Mouse (Mus musculus) spleen, adult 18-20 months (tissue): ENCODE results near the gene Rps6kb2.

Experiments used
- DNase-seq, 2 experiments: peaks; one replicate each; pipeline ENCODE4 v3.0.0; 2022; ENCODE audit warnings: mixed read lengths in 2 of 2

Gene Rps6kb2

DNA sequence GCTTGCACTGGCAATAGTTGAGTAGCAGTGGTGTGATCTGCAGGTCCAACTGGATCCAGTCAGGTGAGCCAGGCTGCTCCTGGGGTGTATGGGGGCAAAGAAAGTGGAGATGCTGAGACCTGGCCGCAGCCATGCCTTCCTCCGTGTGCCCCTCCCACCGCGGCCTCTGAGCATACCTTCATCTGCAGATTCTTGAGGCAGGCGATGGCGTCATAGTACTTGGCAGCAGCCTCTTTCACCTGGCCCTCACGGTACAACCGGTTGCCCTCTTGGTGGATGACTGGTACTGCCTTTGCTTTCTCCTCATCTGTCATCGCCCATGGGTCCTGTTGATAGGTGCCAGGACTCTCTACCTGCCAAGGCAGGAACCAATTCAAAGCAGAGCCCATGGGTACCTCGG, 48.0 kb downstream of the Rps6kb2 start:
- DNase-seq, result no peak

DNA sequence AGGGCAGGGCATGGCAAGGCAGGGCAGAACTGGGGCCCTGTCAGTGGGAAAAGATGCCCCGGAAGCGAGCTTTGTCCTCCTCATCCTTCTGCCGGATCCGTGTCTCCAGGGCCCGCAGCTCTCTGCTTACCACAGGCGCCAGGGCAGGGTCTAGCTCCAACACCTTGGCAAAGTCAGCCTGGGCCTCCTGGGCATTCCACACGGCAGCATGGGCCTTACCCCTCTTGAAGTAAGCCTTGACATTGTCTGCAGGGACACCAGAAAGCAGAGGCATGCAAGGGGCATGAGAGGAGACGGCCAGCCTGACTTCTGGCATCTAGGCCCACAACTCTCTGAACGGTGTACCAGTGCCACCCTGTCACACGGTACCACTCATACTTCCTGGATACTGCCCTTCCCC, 48.6 kb downstream of the Rps6kb2 start:
- no peak for DNase-seq

DNA sequence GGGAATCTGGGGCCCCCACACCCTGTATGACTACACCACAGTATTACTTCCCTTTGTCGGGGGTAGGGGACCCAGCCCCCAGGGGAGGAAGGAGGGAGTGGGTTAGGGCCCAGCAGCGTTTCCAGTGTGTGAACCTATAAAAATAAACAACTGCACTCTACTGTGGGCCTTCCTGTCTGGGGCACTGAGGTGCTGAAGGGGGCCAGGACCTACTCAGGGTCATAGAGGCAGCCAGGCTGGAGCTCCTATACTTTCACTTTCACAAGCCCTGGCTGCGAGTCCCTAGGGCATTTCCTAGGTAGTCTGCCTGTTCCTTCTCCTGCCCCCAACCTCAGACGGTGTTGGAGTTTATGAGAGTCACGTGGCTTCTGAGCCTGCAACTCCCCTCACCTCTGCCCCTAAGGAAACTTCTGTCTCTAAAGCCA, 49.3 kb downstream of the Rps6kb2 start:
- DNase-seq, result peak; percentile 57 to 70

DNA sequence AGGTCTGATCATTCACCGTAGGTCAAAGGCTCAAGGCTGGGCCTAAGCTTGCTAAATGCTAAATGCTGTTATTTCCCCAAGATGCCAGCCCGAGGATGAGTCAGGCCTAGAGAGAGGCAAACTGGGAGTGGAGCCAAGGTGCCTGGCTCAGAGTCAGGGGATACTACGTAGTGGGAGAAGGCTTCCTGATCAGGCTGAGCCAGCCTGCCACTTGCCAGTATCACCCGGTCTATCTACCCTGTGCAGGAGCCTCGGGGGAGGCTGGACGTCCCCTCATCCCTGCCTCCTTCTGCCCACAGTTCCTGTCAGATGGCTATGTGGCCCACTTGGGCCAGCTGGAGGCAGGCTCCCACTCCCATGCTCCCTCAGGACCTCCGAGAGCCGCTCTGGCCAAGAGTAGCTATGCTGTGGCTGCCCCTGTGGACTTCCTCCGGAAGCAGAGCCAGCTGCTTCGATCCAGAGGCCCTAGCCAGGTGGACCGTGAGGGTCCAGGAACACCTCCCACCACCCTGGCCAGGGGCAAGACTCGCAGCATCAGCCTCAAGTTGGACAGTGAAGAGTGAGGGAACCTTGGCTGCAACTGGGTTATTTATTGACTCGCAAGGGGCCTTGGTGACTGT, 49.9 kb downstream of the Rps6kb2 start:
- peak; percentile 36 to 51 for DNase-seq

DNA sequence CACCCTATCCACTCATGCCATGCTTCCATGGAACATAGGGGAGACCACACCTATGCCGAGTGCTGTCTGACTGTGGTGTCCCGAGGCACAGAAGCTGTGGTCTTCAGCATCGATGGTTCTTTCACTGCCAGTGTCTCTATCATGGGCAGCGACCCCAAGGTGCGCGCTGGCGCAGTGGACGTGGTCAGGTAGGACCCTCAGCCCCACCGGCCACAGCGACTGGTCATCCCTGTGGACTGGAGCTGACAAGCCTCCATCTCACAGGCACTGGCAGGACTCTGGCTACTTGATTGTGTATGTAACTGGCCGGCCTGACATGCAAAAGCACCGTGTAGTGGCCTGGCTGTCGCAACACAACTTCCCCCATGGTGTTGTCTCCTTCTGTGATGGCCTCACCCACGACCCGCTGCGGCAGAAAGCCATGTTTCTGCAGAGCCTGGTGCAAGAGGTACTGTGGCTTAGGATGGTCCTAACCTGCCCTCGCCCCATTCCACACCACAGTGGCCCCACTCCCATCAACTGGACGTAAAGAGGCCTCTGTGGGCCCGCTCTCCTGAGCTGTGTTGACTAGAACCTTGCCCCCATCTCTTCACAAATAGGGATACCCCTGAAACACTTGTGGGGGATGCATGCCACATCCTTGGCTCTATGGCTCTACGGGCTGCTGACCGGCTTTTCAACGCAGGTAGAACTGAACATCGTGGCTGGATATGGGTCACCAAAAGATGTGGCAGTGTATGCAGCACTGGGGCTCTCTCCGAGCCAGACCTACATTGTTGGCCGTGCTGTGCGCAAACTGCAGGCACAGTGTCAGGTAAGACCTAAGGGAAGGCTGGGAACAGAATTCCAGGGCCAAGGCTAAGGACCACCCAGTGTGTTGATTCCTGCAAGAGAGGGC, 50.8 kb downstream of the Rps6kb2 start:
- no peak for DNase-seq

DNA sequence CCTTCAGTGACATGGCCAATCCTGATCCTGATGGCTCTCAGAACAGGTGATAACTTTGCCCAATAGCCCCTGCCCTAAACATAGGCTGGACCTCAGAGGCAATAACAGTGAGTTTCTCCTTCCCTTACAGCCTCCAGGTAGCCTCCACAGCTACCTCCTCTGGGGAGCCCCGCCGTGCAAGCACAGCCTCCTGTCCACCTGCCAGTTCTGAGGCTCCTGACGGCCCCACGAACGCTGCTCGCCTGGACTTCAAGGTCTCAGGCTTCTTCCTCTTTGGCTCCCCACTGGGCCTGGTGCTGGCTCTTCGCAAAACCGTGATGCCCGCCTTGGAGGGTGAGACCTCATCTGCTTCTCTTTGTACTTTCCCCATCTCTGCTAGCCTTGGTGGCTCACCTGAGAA, 54.6 kb downstream of the Rps6kb2 start:
- no peak for DNase-seq

DNA sequence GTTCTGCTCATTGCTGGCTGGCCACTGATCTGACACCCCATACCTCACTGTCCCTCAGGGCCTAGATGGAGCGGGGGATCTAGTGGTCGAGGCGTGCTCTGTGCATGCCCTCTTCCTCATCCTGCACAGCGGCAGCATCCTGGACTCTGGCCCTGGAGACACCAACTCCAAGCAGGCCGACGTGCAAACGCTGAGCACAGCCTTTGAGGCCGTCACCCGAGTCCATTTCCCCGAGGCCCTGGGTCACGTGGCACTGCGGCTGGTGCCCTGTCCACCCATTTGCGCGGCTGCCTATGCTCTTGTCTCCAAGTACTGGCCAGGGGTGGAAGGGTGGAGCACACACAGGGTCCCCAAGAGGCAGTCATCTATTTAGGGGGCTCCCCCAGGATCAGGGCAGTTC, 56.5 kb downstream of the Rps6kb2 start:
- no peak for DNase-seq

DNA sequence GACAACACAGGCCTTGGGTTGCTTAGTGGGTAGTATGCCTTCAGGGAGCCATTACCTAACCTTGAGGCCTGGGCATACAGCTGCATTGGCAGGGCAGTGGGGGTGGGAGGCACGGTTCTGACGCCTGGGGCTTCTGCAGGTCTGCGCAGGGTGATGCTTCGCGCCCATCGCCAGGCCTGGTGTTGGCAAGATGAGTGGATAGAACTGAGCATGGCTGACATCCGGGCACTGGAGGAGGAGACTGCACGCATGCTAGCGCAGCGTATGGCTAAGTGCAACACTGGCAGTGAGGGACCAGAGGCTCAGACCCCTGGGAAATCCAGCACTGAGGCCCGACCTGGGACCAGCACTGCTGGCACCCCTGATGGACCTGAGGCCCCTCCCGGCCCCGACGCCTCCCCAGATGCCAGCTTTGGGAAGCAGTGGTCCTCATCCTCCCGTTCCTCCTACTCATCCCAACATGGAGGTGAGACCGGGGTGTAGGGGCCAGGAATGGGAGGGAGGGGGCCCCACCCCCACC, 58.4 kb downstream of the Rps6kb2 start:
- no peak for DNase-seq
